Mouse (Mus musculus) small intestine, adult 2 months (tissue): ENCODE measurements at regions not wholly inside any gene's neighbourhood (a gene's known extent, or its start where the extent isn't known, plus 50 kb on each side); places are given as distances from the start of the nearest gene placed in this dataset.

Experiments
- CTCF ChIP-seq: fragments of 200-500 bp; IDR thresholded peaks from 2 replicates; pipeline ENCODE4 v1.5.1; 2012; ENCODE audit warnings: low read depth, mild to moderate bottlenecking, control low read depth, inconsistent platforms, low read length, moderate library complexity, mixed read lengths; ENCODE audit not compliant: insufficient replicate concordance, insufficient read length; ENCODE audit errors: extremely low read depth
- POLR2A ChIP-seq: fragments of 200-500 bp; IDR thresholded peaks from 2 replicates; pipeline ENCODE4 v1.6.1; 2012; ENCODE audit warnings: low read depth, mild to moderate bottlenecking, control low read depth, inconsistent platforms, low read length, moderate library complexity

GRCm38 (mm10) chr2:30718329-30718675 is 85.2 kb downstream of the 1700001O22Rik start:
- TF ChIP-seq CTCF (no peak), POLR2A (no peak)
